Comparison of ENCODE assay signal across 26 mouse cellular contexts in the genomic region with DNA sequence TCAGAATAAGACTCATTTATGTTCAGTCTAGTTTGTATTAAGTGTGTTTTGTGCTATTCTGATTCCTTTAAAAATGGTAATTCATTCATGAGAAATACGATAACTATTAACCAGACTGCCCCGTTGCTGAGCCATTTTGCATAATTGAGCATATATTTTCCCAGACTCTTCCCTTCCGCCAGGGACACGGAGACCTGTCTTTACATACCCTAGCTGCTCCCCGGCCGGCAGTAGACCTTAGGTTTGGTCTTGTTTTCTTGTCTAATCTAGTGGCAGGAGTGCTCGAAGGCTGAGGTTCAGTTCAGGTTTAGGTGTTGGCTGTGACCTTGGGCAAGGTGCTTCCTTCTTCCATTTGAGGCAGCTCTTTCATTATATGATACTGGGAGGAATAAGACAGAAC. TPM values are rescaled to one million over a fixed set of nuclear protein-coding genes. Genes with fewer than 3 reads are reported as not detected.
A peak's percentile ranks its signal among the peaks of the same experiment; 100 is the strongest.
DNase-seq lines count a peak whose midpoint lies in the region; ATAC-seq and TF ChIP-seq lines count a peak whose summit lies in the region.
"Had no signal": no experiment of that assay in that cellular context is flagged by ENCODE, and none has a peak within 500 bp of the region (broad histone marks: within the 10 kb centered on the region; RNA-seq: fewer than 3 reads in every experiment).

No protein-coding gene starts in this region.

- peaks cover 80% of the 10 kb centered on the region for H3K4me1 ChIP-seq in forebrain, embryonic 15.5 days
- H3K4me1 ChIP-seq in forebrain, embryonic 11.5 days (replicated peaks; ENCODE audit: control insufficient read depth, insufficient read depth, low read length), result peaks cover 42% of the 10 kb centered on the region
- H3K4me1 ChIP-seq in kidney, embryonic 15.5 days, result peaks cover 17% of the 10 kb centered on the region
- peaks cover 14% of the 10 kb centered on the region for H3K4me1 ChIP-seq in kidney, adult 2 months (ENCODE audit: control insufficient read depth, insufficient read depth, low read length)
- H3K4me1 ChIP-seq in kidney, embryonic 14.5 days (ENCODE audit: control insufficient read depth, insufficient read depth, low read length), result peaks cover 11% of the 10 kb centered on the region

- H3K36me3 ChIP-seq in forebrain, embryonic 15.5 days, result peaks cover 11% of the 10 kb centered on the region
- no peaks in the 10 kb centered on the region for H3K36me3 ChIP-seq in forebrain, embryonic 11.5 days (ENCODE audit: control insufficient read depth, insufficient read depth, low read length)
- H3K36me3 ChIP-seq in kidney, embryonic 15.5 days, result peaks cover 30% of the 10 kb centered on the region
- H3K36me3 ChIP-seq in kidney, adult 2 months (ENCODE audit: control insufficient read depth, insufficient read depth, low read length), result peaks cover 6% of the 10 kb centered on the region
- peaks cover 13% of the 10 kb centered on the region; the same call in 1 of the 2 replicates for H3K36me3 ChIP-seq in kidney, embryonic 14.5 days (ENCODE audit: control insufficient read depth, insufficient read depth, low read length)

- peak overlapping the region; percentile 7; the same call in 1 of the 2 replicates for H3K27ac ChIP-seq in forebrain, embryonic 15.5 days (replicated peaks)
- H3K27ac ChIP-seq in forebrain, embryonic 11.5 days (ENCODE audit: low read depth, low read length), result no peak overlapping the region
- no peak overlapping the region for H3K27ac ChIP-seq in kidney, embryonic 15.5 days
- H3K27ac ChIP-seq in kidney, adult 2 months (ENCODE audit: insufficient read depth, low read depth, low read length), result peak overlapping the region; percentile 92
- no peak overlapping the region for H3K27ac ChIP-seq in kidney, embryonic 14.5 days (ENCODE audit: low read depth, low read length)
- H3K27ac ChIP-seq: embryonic facial prominence, embryonic 10.5 days; embryonic facial prominence, embryonic 12.5 days had no signal

- H3K9me3 ChIP-seq in forebrain, embryonic 15.5 days, result no peaks in the 10 kb centered on the region
- H3K9me3 ChIP-seq in forebrain, embryonic 11.5 days (ENCODE audit: control insufficient read depth, low read length), result no peaks in the 10 kb centered on the region
- H3K9me3 ChIP-seq in kidney, embryonic 15.5 days (replicated peaks), result no peaks in the 10 kb centered on the region
- H3K9me3 ChIP-seq in kidney, embryonic 14.5 days (ENCODE audit: control insufficient read depth, low read length), result no peaks in the 10 kb centered on the region
- H3K9me3 ChIP-seq: embryonic facial prominence, embryonic 10.5 days; embryonic facial prominence, embryonic 12.5 days; forebrain, embryonic 12.5 days; G1E had no signal

- H3K4me3 ChIP-seq in forebrain, embryonic 15.5 days, result no peak overlapping the region
- no peak overlapping the region for H3K4me3 ChIP-seq in forebrain, embryonic 11.5 days (ENCODE audit: low read depth, low read length)
- no peak overlapping the region for H3K4me3 ChIP-seq in kidney, embryonic 15.5 days (replicated peaks)
- H3K4me3 ChIP-seq in kidney, adult 2 months (ENCODE audit: insufficient read depth, low read depth, low read length), result no peak overlapping the region
- no peak overlapping the region for H3K4me3 ChIP-seq in kidney, embryonic 14.5 days (ENCODE audit: low read length)
- H3K4me3 ChIP-seq: embryonic facial prominence, embryonic 10.5 days; embryonic facial prominence, embryonic 12.5 days; forebrain, embryonic 12.5 days had no signal

- TF ChIP-seq POLR2A in kidney, adult 2 months (IDR thresholded peaks at IDR 0.05; ENCODE audit: low read depth, low read length), result no peak

- no peak for DNase-seq in forebrain, embryonic 11.5 days (ENCODE audit: low spot score)
- DNase-seq in kidney, adult 11 months, result peak; percentile 41
- DNase-seq in kidney, adult 2 months, result peak; percentile 51
- DNase-seq in kidney, postnatal 4 days, result no peak
- peak; percentile 38 for DNase-seq in kidney, postnatal 14 days
- DNase-seq: adrenal gland, adult 8-10 months; adrenal gland, postnatal 14 days; adrenal gland, postnatal 36 days; B cell, adult 2 months; cerebellum, adult 11-12 months; cerebellum, adult 2 months; cerebellum, adult 9-10 months; cerebellum, postnatal 10 days; cerebellum, postnatal 25 days had no signal

- no peak for ATAC-seq in forebrain, embryonic 15.5 days (replicated peaks)
- no peak for ATAC-seq in forebrain, embryonic 11.5 days (replicated peaks; ENCODE audit: low FRiP score)
- no peak for ATAC-seq in kidney, embryonic 15.5 days (replicated peaks; ENCODE audit: low FRiP score)
- ATAC-seq in kidney, embryonic 14.5 days (ENCODE audit: low FRiP score, low TSS enrichment), result no peak
- ATAC-seq: activated CD4-positive, CD25-positive, alpha-beta regulatory T cell, adult 4 months; CD4-positive, CD25-positive, alpha-beta regulatory T cell, adult 4 months; forebrain, embryonic 14.5 days; Patski had no signal

- 64% methylated on average over 7 of the region's 7 CpGs for WGBS in forebrain, embryonic 15.5 days
- 88% methylated on average over 7 of the region's 7 CpGs for WGBS in forebrain, embryonic 11.5 days
- 68% methylated on average over 7 of the region's 7 CpGs for WGBS in kidney, embryonic 15.5 days
- WGBS in kidney, adult 2 months, result 34% methylated on average over 7 of the region's 7 CpGs
- WGBS in kidney, embryonic 14.5 days, result 70% methylated on average over 7 of the region's 7 CpGs

- H3K9ac ChIP-seq in forebrain, embryonic 15.5 days (replicated peaks), result no peak overlapping the region
- H3K9ac ChIP-seq in forebrain, embryonic 11.5 days (ENCODE audit: low read length), result no peak overlapping the region
- H3K9ac ChIP-seq in kidney, embryonic 15.5 days, result no peak overlapping the region
- no peak overlapping the region for H3K9ac ChIP-seq in kidney, embryonic 14.5 days (ENCODE audit: low read depth, low read length)
- H3K9ac ChIP-seq: embryonic facial prominence, embryonic 12.5 days; forebrain, embryonic 12.5 days had no signal

- TF ChIP-seq CTCF in kidney, adult 2 months (conservative IDR thresholded peaks at IDR 0.05; ENCODE audit: insufficient read depth, insufficient read length, low read depth, low read length), result no peak

- no peaks in the 10 kb centered on the region for H3K27me3 ChIP-seq in forebrain, embryonic 15.5 days
- H3K27me3 ChIP-seq in forebrain, embryonic 11.5 days (ENCODE audit: control insufficient read depth, insufficient read depth, low read length), result peaks cover 16% of the 10 kb centered on the region
- H3K27me3 ChIP-seq in kidney, embryonic 15.5 days, result peaks cover 49% of the 10 kb centered on the region
- no peaks in the 10 kb centered on the region for H3K27me3 ChIP-seq in kidney, adult 2 months (replicated peaks; ENCODE audit: control insufficient read depth, insufficient read depth, low read length)
- no peaks in the 10 kb centered on the region; the same call in 1 of the 2 replicates for H3K27me3 ChIP-seq in kidney, embryonic 14.5 days (ENCODE audit: control insufficient read depth, insufficient read depth, low read length)
- H3K27me3 ChIP-seq: CH12.LX, Patski had no signal

- H3K4me2 ChIP-seq in forebrain, embryonic 15.5 days (replicated peaks), result no peak overlapping the region
- no peak overlapping the region for H3K4me2 ChIP-seq in forebrain, embryonic 11.5 days (ENCODE audit: low read depth, low read length, severe bottlenecking)
- no peak overlapping the region for H3K4me2 ChIP-seq in kidney, embryonic 15.5 days
- no peak overlapping the region for H3K4me2 ChIP-seq in kidney, embryonic 14.5 days (replicated peaks; ENCODE audit: low read depth, low read length)
- H3K4me2 ChIP-seq: embryonic facial prominence, embryonic 12.5 days; forebrain, embryonic 12.5 days had no signal

RNA-seq across cellular contexts. Expression of a gene that starts 31.0 kb away (rescaled TPM):
- polyA plus RNA-seq in forebrain, embryonic 15.5 days (2015; fragmentation: Nextera tagmentation; extraction: Ambion mirVana), result 10.2 and 11.2 TPM in 2 replicates
- 13.6 and 16.0 TPM in 2 replicates for polyA plus RNA-seq in forebrain, embryonic 11.5 days (2014; fragmentation: Nextera tagmentation; extraction: Ambion mirVana)
- polyA plus RNA-seq in kidney, embryonic 15.5 days (2015; fragmentation: Nextera tagmentation; extraction: Ambion mirVana), result 8.7 and 10.8 TPM in 2 replicates
- 239 and 257 TPM in 2 replicates for polyA plus RNA-seq in kidney, adult 2 months (2012; rRNA removed)
- 3.2 and 6.2 TPM in 2 replicates for polyA plus RNA-seq in kidney, embryonic 14.5 days (2014; fragmentation: Nextera tagmentation; extraction: Ambion mirVana)
- polyA plus RNA-seq: G1E had no signal

Comparison
In these comparisons a context has a peak if more than half of its experiments do, and no peak if none do; other contexts are left out.
1. H3K27ac ChIP-seq: peak in forebrain, embryonic 15.5 days (single experiment) and kidney, adult 2 months (single experiment); none in forebrain, embryonic 11.5 days (single experiment), kidney, embryonic 15.5 days (single experiment) and kidney, embryonic 14.5 days (single experiment).
2. DNase-seq: peak in kidney, adult 11 months (single experiment), kidney, adult 2 months (single experiment) and kidney, postnatal 14 days (single experiment); none in forebrain, embryonic 11.5 days (single experiment) and kidney, postnatal 4 days (0 of 2).
3. RNA of a gene that starts 31.0 kb away (polyA plus RNA-seq): 239 to 257 TPM in kidney, adult 2 months; 13.6 to 16.0 TPM in forebrain, embryonic 11.5 days, 8.7 to 10.8 TPM in kidney, embryonic 15.5 days, 10.2 to 11.2 TPM in forebrain, embryonic 15.5 days and 3.2 to 6.2 TPM in kidney, embryonic 14.5 days; every median in the first group is over 10 times any median in the second.